Mouse (Mus musculus): Measurements from ENCODE around the gene Nr6a1. TPM values are rescaled to one million over a fixed set of nuclear protein-coding genes. Genes with fewer than 3 reads are reported as not detected.

The Nr6a1 gene
- polyA plus RNA-seq, 1 experiment from 2014 or later = 4.4 TPM

GRCm38 (mm10) chr2:38711421-38711861 lies 216.0 kb downstream of the Nr6a1 start:
- Histone ChIP-seq H3K4me3 (ENCODE audit: low read depth, low read length) (peak overlapping the region; percentile 24), H3K27ac (ENCODE audit: low read depth, low read length) (no peak overlapping the region), H3K4me1 (ENCODE audit: control insufficient read depth, insufficient read depth, low read length) (peaks cover 18% of the 10 kb centered on the region), H3K36me3 (ENCODE audit: control insufficient read depth, insufficient read depth, low read length) (no peaks in the 10 kb centered on the region), H3K9me3 (ENCODE audit: control insufficient read depth, low read length) (no peaks in the 10 kb centered on the region), H3K27me3 (ENCODE audit: control insufficient read depth, insufficient read depth, low read length) (peaks cover 81% of the 10 kb centered on the region), H3K4me2 (peak overlapping the region; percentile 42), H3K9ac (ENCODE audit: low read length) (no peak overlapping the region)
- no peak for ATAC-seq (ENCODE audit: low FRiP score)
- DNase-seq (ENCODE audit: low spot score, missing footprints) = peak; percentile 95
- WGBS = 1% methylated on average over 40 of the region's 40 CpGs

- H3K27ac ChIP-seq (ENCODE audit: low read depth, low read length) = no peak overlapping the region
- peak overlapping the region; percentile 20 for H3K4me3 ChIP-seq (ENCODE audit: low read depth, low read length)
- H3K36me3 ChIP-seq (ENCODE audit: control insufficient read depth, insufficient read depth, low read length) = no peaks in the 10 kb centered on the region
- WGBS = 1% methylated on average over 75 of the region's 75 CpGs
- H3K4me2 ChIP-seq = peak overlapping the region; percentile 47
- H3K4me1 ChIP-seq (ENCODE audit: control insufficient read depth, insufficient read depth, low read length) = peaks cover 18% of the 10 kb centered on the region
- no peaks in the 10 kb centered on the region for H3K9me3 ChIP-seq (ENCODE audit: control insufficient read depth, low read length)
- H3K9ac ChIP-seq (ENCODE audit: low read length) = no peak overlapping the region
- ATAC-seq (ENCODE audit: low FRiP score) (peak; percentile 58), DNase-seq (ENCODE audit: low spot score, missing footprints) (peak; percentile 97)
- peaks cover 90% of the 10 kb centered on the region for H3K27me3 ChIP-seq (ENCODE audit: control insufficient read depth, insufficient read depth, low read length)
Observed at GRCm38 (mm10) chr2:38710304-38711241, 216.9 kb downstream of the Nr6a1 start.

- Histone ChIP-seq H3K36me3 (ENCODE audit: control insufficient read depth, insufficient read depth, low read length) (no peaks in the 10 kb centered on the region), H3K27me3 (ENCODE audit: control insufficient read depth, insufficient read depth, low read length) (peaks cover 93% of the 10 kb centered on the region), H3K4me3 (ENCODE audit: low read depth, low read length) (no peak overlapping the region), H3K4me2 (no peak overlapping the region), H3K27ac (ENCODE audit: low read depth, low read length) (no peak overlapping the region), H3K9ac (ENCODE audit: low read length) (no peak overlapping the region), H3K9me3 (ENCODE audit: control insufficient read depth, low read length) (no peaks in the 10 kb centered on the region), H3K4me1 (ENCODE audit: control insufficient read depth, insufficient read depth, low read length) (peaks cover 18% of the 10 kb centered on the region)
- ATAC-seq (ENCODE audit: low FRiP score) = no peak
- peak; percentile 92 for DNase-seq (ENCODE audit: low spot score, missing footprints)
- 25% methylated on average over 12 of the region's 12 CpGs for WGBS
Observed at GRCm38 (mm10) chr2:38708907-38709688, 218.4 kb downstream of the Nr6a1 start.

DNA sequence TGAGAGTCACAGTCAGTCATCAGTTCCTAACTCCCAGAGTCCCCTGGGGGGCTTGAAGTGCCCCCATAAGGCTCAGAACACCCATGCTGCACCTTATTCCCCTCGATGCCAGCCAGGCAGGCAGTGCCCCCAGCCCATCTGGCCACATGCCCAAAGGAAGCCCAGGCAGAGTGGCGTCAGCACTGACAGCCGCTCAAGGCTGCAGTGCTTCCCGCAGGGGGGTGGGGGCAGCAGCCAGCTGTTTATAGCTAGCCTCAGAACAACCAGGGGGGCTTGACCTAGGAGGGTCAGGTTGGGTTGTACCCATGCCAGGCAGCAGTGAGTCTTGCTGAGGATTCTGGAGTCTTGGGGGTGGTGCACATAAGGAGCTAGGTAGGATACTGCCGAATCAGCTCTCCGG lies 220.8 kb downstream of the Nr6a1 start:
- no peak for DNase-seq (ENCODE audit: low spot score, missing footprints)
- 46% methylated on average over 6 of the region's 6 CpGs for WGBS
- Histone ChIP-seq H3K4me3 (ENCODE audit: low read depth, low read length) (no peak overlapping the region), H3K9me3 (ENCODE audit: control insufficient read depth, low read length) (no peaks in the 10 kb centered on the region), H3K4me2 (no peak overlapping the region), H3K36me3 (ENCODE audit: control insufficient read depth, insufficient read depth, low read length) (no peaks in the 10 kb centered on the region), H3K27ac (ENCODE audit: low read depth, low read length) (no peak overlapping the region), H3K4me1 (ENCODE audit: control insufficient read depth, insufficient read depth, low read length) (peaks cover 11% of the 10 kb centered on the region), H3K27me3 (ENCODE audit: control insufficient read depth, insufficient read depth, low read length) (peaks cover 78% of the 10 kb centered on the region), H3K9ac (ENCODE audit: low read length) (no peak overlapping the region)
- ATAC-seq (ENCODE audit: low FRiP score) = no peak

DNA sequence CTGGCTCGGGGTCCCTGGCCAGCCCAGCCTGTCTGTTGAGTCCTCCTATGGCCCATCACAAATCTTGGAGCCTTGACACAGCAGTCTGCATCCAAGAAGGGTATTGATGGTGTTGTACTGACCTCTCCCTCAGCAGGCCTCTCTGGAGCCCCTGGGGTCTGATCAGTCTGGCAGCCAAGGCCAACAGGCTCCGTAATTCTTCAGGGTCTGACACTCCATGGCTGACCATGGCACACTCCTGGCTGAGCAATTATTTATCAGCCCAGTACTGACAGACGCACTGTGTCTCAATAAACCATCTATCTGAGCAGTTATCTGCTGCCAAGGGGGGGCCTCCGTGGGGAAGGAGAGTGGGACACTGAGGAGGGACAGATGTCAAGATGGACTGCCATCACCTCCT lies 222.5 kb downstream of the Nr6a1 start:
- H3K27ac ChIP-seq (ENCODE audit: low read depth, low read length) = no peak overlapping the region
- H3K27me3 ChIP-seq (ENCODE audit: control insufficient read depth, insufficient read depth, low read length) = peaks cover 75% of the 10 kb centered on the region
- H3K9ac ChIP-seq (ENCODE audit: low read length) = no peak overlapping the region
- H3K4me2 ChIP-seq = no peak overlapping the region
- H3K4me1 ChIP-seq (ENCODE audit: control insufficient read depth, insufficient read depth, low read length) = peaks cover 4% of the 10 kb centered on the region; the same call in 1 of the 2 replicates
- H3K9me3 ChIP-seq (ENCODE audit: control insufficient read depth, low read length) = no peaks in the 10 kb centered on the region
- H3K36me3 ChIP-seq (ENCODE audit: control insufficient read depth, insufficient read depth, low read length) = no peaks in the 10 kb centered on the region
- WGBS = 74% methylated on average over 4 of the region's 4 CpGs
- no peak for ATAC-seq (ENCODE audit: low FRiP score)
- no peak overlapping the region for H3K4me3 ChIP-seq (ENCODE audit: low read depth, low read length)
- DNase-seq (ENCODE audit: low spot score, missing footprints) = no peak

- H3K36me3 ChIP-seq (ENCODE audit: control insufficient read depth, insufficient read depth, low read length) = no peaks in the 10 kb centered on the region
- WGBS = 90% methylated on average over 9 of the region's 9 CpGs
- ATAC-seq (ENCODE audit: low FRiP score) (no peak), DNase-seq (ENCODE audit: low spot score, missing footprints) (no peak)
- H3K27ac ChIP-seq (ENCODE audit: low read depth, low read length) = no peak overlapping the region
- peaks cover 4% of the 10 kb centered on the region; the same call in 1 of the 2 replicates for H3K4me1 ChIP-seq (ENCODE audit: control insufficient read depth, insufficient read depth, low read length)
- no peaks in the 10 kb centered on the region for H3K9me3 ChIP-seq (ENCODE audit: control insufficient read depth, low read length)
- no peak overlapping the region for H3K4me2 ChIP-seq
- H3K9ac ChIP-seq (ENCODE audit: low read length) = no peak overlapping the region
- H3K4me3 ChIP-seq (ENCODE audit: low read depth, low read length) = no peak overlapping the region
- H3K27me3 ChIP-seq (ENCODE audit: control insufficient read depth, insufficient read depth, low read length) = peaks cover 74% of the 10 kb centered on the region
Observed at GRCm38 (mm10) chr2:38704336-38704735, 223.2 kb downstream of the Nr6a1 start.

GRCm38 (mm10) chr2:38700177-38700576 lies 227.3 kb downstream of the Nr6a1 start:
- DNase-seq (ENCODE audit: low spot score, missing footprints) (no peak), ATAC-seq (ENCODE audit: low FRiP score) (no peak)
- H3K4me3 ChIP-seq (ENCODE audit: low read depth, low read length) = no peak overlapping the region
- H3K4me1 ChIP-seq (ENCODE audit: control insufficient read depth, insufficient read depth, low read length) = peaks cover 33% of the 10 kb centered on the region
- H3K27me3 ChIP-seq (ENCODE audit: control insufficient read depth, insufficient read depth, low read length) = peaks cover 61% of the 10 kb centered on the region
- no peak overlapping the region for H3K4me2 ChIP-seq
- H3K9ac ChIP-seq (ENCODE audit: low read length) = no peak overlapping the region
- no peaks in the 10 kb centered on the region for H3K36me3 ChIP-seq (ENCODE audit: control insufficient read depth, insufficient read depth, low read length)
- no peak overlapping the region for H3K27ac ChIP-seq (ENCODE audit: low read depth, low read length)
- no peaks in the 10 kb centered on the region for H3K9me3 ChIP-seq (ENCODE audit: control insufficient read depth, low read length)
- 53% methylated on average over 5 of the region's 5 CpGs for WGBS

- Histone ChIP-seq H3K27ac (ENCODE audit: low read depth, low read length) (no peak overlapping the region), H3K27me3 (ENCODE audit: control insufficient read depth, insufficient read depth, low read length) (peaks cover 63% of the 10 kb centered on the region), H3K4me2 (no peak overlapping the region), H3K4me3 (ENCODE audit: low read depth, low read length) (no peak overlapping the region), H3K9ac (ENCODE audit: low read length) (no peak overlapping the region), H3K4me1 (ENCODE audit: control insufficient read depth, insufficient read depth, low read length) (peaks cover 37% of the 10 kb centered on the region), H3K9me3 (ENCODE audit: control insufficient read depth, low read length) (no peaks in the 10 kb centered on the region), H3K36me3 (ENCODE audit: control insufficient read depth, insufficient read depth, low read length) (no peaks in the 10 kb centered on the region)
- 87% methylated on average over 5 of the region's 5 CpGs for WGBS
- ATAC-seq (ENCODE audit: low FRiP score) (no peak), DNase-seq (ENCODE audit: low spot score, missing footprints) (no peak)
Observed at GRCm38 (mm10) chr2:38698623-38699022, 228.9 kb downstream of the Nr6a1 start.

Data from midbrain, embryonic 11.5 days (tissue).